Mouse (Mus musculus) testis, adult 2 months (tissue): ENCODE results near the gene Serinc5.

Experiments
- CTCF ChIP-seq: fragments of 200-500 bp; IDR thresholded peaks from 2 replicates; pipeline ENCODE4 v1.5.1; 2012; ENCODE audit warnings: low read depth, mild to moderate bottlenecking, inconsistent platforms, low read length, moderate library complexity; ENCODE audit not compliant: control insufficient read depth, insufficient read depth, insufficient replicate concordance
- POLR2A ChIP-seq: fragments of 200-500 bp; IDR thresholded peaks from 2 replicates; pipeline ENCODE4 v1.6.1; 2012; ENCODE audit warnings: low read depth, mild to moderate bottlenecking, inconsistent platforms, low read length, moderate library complexity; ENCODE audit not compliant: control insufficient read depth

GRCm38 (mm10) chr13:92592268-92592785, 18.6 kb upstream of the Serinc5 start:
- TF ChIP-seq POLR2A (no peak), CTCF (no peak)
